Mouse (Mus musculus) kidney, adult 8-10 months (tissue): ENCODE data around the gene Lrrc36.

Experiments
- DNase-seq, 2 experiments: peaks; one replicate each; pipeline ENCODE4 v3.0.0; 2022

Gene Lrrc36

GRCm38 (mm10) chr8:105433021-105433420, 19.6 kb downstream of the Lrrc36 start:
- DNase-seq = no peak

GRCm38 (mm10) chr8:105433511-105433910, 20.1 kb downstream of the Lrrc36 start:
- DNase-seq = no peak

GRCm38 (mm10) chr8:105434136-105434535, 20.8 kb downstream of the Lrrc36 start:
- no peak for DNase-seq

GRCm38 (mm10) chr8:105436218-105436617, 22.8 kb downstream of the Lrrc36 start:
- no peak for DNase-seq

- DNase-seq = no peak
These were observed 23.8 kb downstream of the Lrrc36 start for GRCm38 (mm10) chr8:105437078-105437748.

- DNase-seq = peak; percentile 8 to 55
These were observed 25.5 kb downstream of the Lrrc36 start for GRCm38 (mm10) chr8:105438865-105439264.

- DNase-seq = peak in 1 of 2 experiments; percentile 18
These were observed 28.1 kb downstream of the Lrrc36 start for GRCm38 (mm10) chr8:105441433-105441832.

- DNase-seq = no peak
These were observed 29.3 kb downstream of the Lrrc36 start for GRCm38 (mm10) chr8:105442661-105443060.

GRCm38 (mm10) chr8:105445296-105446126, 32.1 kb downstream of the Lrrc36 start:
- DNase-seq = no peak

- DNase-seq = no peak
These were observed 32.8 kb downstream of the Lrrc36 start for GRCm38 (mm10) chr8:105446127-105446552.

- DNase-seq = no peak
These were observed 34.8 kb downstream of the Lrrc36 start for GRCm38 (mm10) chr8:105448188-105448587.

GRCm38 (mm10) chr8:105448596-105448995, 35.2 kb downstream of the Lrrc36 start:
- DNase-seq = no peak

GRCm38 (mm10) chr8:105450977-105451376, 37.6 kb downstream of the Lrrc36 start:
- no peak for DNase-seq

GRCm38 (mm10) chr8:105451903-105452603, 38.7 kb downstream of the Lrrc36 start:
- DNase-seq = no peak

- DNase-seq = no peak
These were observed 39.9 kb downstream of the Lrrc36 start for GRCm38 (mm10) chr8:105453296-105453695.

GRCm38 (mm10) chr8:105454088-105454487, 40.7 kb downstream of the Lrrc36 start:
- DNase-seq = no peak

GRCm38 (mm10) chr8:105455218-105455617, 41.8 kb downstream of the Lrrc36 start:
- no peak for DNase-seq

GRCm38 (mm10) chr8:105461085-105461803, 47.9 kb downstream of the Lrrc36 start:
- DNase-seq = no peak

GRCm38 (mm10) chr8:105464595-105464994, 51.2 kb downstream of the Lrrc36 start:
- DNase-seq = no peak

- DNase-seq = no peak
These were observed 52.9 kb downstream of the Lrrc36 start for GRCm38 (mm10) chr8:105466246-105466645.

GRCm38 (mm10) chr8:105466700-105467291, 53.4 kb downstream of the Lrrc36 start:
- DNase-seq = no peak

- no peak for DNase-seq
These were observed 54.1 kb downstream of the Lrrc36 start for GRCm38 (mm10) chr8:105467396-105467985.
